Mouse (Mus musculus) hindbrain, postnatal 0 days (tissue): ENCODE measurements around the gene Mpp2. TPM values are rescaled to one million over a fixed set of nuclear protein-coding genes. Genes with fewer than 3 reads are reported as not detected.

Experiments
- ATAC-seq: fragments of 200-750 bp; cut with Nextera tagmentation; 2 replicates; pipeline ENCODE4 v1.8.0; 2017; ENCODE audit warnings: mild to moderate bottlenecking, moderate TSS enrichment, moderate library complexity
- DNase-seq: peaks from one replicate; pipeline ENCODE4 v3.0.0-alpha.2; 2015; ENCODE audit warnings: low spot score
- H3K27ac ChIP-seq: fragments of 300-500 bp; sonication (generic); 2 replicates; pipeline ENCODE4 v1.5.1; 2014; ENCODE audit warnings: mild to moderate bottlenecking
- H3K27me3 ChIP-seq: fragments of 300-500 bp; sonication (generic); 2 replicates; pipeline ENCODE4 v1.6.1; 2014; ENCODE audit warnings: low read length, mixed read lengths; ENCODE audit not compliant: insufficient read depth
- H3K36me3 ChIP-seq: fragments of 300-500 bp; sonication (generic); 2 replicates; pipeline ENCODE4 v1.6.1; 2014; ENCODE audit warnings: low read length, mixed read lengths; ENCODE audit not compliant: insufficient read depth
- H3K4me1 ChIP-seq: fragments of 300-500 bp; sonication (generic); 2 replicates; pipeline ENCODE4 v1.6.1; 2014; ENCODE audit warnings: antibody characterized with exemption, low read length, mixed read lengths; ENCODE audit not compliant: insufficient read depth
- H3K4me2 ChIP-seq: fragments of 300-500 bp; sonication (generic); 2 replicates; pipeline ENCODE4 v1.6.1; 2014; ENCODE audit warnings: low read depth, mild to moderate bottlenecking, low read length, moderate library complexity, mixed read lengths
- H3K4me3 ChIP-seq: fragments of 300-500 bp; sonication (generic); 2 replicates; pipeline ENCODE4 v1.5.1; 2014; ENCODE audit warnings: low read length
- H3K9ac ChIP-seq: fragments of 300-500 bp; sonication (generic); replicated peaks from 2 replicates; pipeline ENCODE4 v1.6.1; 2014; ENCODE audit warnings: mild to moderate bottlenecking, low read length, moderate library complexity, mixed read lengths
- H3K9me3 ChIP-seq: fragments of 300-500 bp; sonication (generic); 2 replicates; pipeline ENCODE4 v1.6.1; 2016; ENCODE audit warnings: low read length, mixed read lengths
- CTCF ChIP-seq: IDR thresholded peaks from 2 replicates; pipeline ENCODE4 v1.5.1; 2016; ENCODE audit warnings: antibody characterized with exemption, control low read depth, low read depth
- WGBS: fragments of 180-500 bp; shearing (Covaris S2); extraction: QIAGEN DNeasy Blood & Tissue Kit; methylation state at CpG from one replicate; pipeline ENCODE4 v1.1.7; 2014; 5-methylcytosine and 5-hydroxymethylcytosine counted together
- polyA plus RNA-seq: library from polyadenylated mRNA; unstranded; fragments of >200 nt; fragmentation: Nextera tagmentation; extraction: Ambion mirVana; gene quantifications from 2 replicates; pipeline ENCODE4 v1.2.1, GENCODE M21; 2015
- total RNA-seq: library from RNA; depleted of rRNA; stranded (reverse); fragments of >200 nt; gene quantifications from 2 replicates; pipeline ENCODE4 v1.2.3, GENCODE M21; 2014; rRNA removed

The Mpp2 gene
- total RNA-seq, result 49.0 and 49.9 TPM in 2 replicates
- polyA plus RNA-seq, result 25.5 and 26.0 TPM in 2 replicates

DNA sequence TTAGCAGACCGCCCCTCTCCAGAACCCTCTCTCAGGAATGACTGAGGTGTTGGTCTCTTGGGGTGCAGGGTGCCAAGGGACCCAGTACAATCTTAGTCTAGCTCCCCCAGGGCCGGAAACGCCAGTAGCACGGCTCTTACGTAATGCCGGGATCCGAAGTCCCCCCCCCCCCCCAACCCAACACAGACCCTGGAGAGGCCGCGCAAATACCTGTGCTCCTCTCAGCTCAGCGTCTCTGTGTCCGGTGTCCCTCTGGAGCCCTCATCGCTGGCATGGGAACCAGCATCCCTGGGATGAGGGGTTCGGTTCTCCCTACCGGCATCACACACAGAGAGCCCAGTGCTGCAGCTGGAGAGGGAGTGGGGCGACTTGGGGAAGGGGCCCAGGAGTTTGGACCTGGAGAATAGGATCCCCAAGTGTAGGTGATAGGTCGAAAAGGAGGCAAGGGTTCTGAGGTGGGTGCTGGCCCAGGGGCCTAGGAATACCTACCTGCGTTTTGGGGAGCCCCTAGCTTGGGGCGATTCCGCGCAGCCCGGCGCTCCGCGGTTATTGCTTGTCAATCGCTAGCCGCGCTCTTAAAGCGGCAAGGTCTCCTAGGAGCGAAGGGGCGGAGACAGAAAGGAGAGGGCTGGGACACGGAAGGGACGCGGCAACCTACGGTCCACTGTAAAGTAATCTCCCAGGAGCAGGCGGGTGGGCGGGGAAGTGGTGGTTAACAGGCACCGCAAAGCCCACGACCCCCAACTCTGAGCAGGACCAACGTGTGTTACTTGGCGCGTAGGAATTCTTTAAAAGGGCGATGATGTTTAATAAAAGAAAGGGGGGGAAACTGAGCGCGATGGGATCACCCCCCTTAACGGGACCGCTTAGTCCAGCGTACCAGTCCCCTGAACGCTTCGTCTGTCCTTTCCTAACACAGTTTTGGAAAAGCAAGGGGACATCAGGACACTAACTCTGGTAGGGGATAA is at the start of gene Mpp2:
Mpp2 (minus strand) TSS at position 585 of the 968 bp plus-strand sequence.
- peak within 1 kb of the TSS; percentile 90 for H3K4me2 ChIP-seq
- no peaks in the 10 kb centered on the region for H3K9me3 ChIP-seq
- H3K36me3 ChIP-seq, result no peaks in the 10 kb centered on the region
- WGBS, result 0% methylated on average over 49 of the region's 49 CpGs
- ATAC-seq (peak; percentile 57), DNase-seq (peak; percentile 87)
- no peaks in the 10 kb centered on the region for H3K4me1 ChIP-seq
- peak within 1 kb of the TSS; percentile 72 for H3K4me3 ChIP-seq
- TF ChIP-seq CTCF, result no peak
- H3K27me3 ChIP-seq, result no peaks in the 10 kb centered on the region
- peak within 1 kb of the TSS; percentile 76 for H3K9ac ChIP-seq
- peak within 1 kb of the TSS; percentile 95 for H3K27ac ChIP-seq

DNA sequence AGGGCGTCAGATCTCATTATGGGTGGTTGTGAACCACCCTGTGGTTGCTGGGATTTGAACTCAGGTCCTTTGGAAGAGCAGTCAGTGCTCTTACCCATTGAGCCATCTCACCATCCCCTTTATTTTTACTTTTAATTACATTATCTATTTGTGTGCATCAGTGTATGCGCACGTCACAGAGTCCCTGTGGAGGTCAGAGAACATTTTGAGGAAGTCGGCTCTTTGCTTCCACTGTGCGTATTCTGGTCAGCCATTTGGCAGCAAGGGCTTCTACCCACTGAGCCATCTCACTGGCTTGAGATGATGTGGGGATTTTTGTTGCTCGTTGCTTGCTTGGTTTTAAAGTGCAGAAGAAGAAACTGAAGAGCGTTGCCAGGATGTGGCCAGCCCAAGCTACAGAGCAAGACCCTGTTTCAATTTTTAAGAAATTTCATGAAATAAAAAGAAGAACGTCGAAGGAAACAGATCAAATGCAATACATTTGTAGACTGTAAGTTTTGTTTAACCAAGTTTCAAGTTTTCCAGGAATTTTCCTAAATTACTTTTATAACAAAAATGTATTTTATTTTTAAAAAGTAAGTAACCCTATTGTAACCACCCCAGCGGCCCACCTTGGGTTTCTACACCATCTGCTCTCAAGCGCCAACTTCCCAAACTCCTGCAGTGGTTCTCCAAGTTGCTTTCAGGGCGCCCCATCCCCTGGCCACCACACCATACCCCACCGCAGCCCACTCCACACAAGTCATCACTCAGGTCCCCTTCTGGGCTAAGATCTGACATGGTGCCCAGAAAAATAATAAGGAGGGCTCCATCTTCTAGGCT is 49.5 kb upstream of the Mpp2 start:
- H3K4me2 ChIP-seq, result peak overlapping the region; percentile 59
- H3K36me3 ChIP-seq, result no peaks in the 10 kb centered on the region
- H3K4me3 ChIP-seq, result peak overlapping the region; percentile 16
- H3K27ac ChIP-seq, result no peak overlapping the region
- 44% methylated on average over 13 of the region's 13 CpGs for WGBS
- DNase-seq (no peak), ATAC-seq (no peak)
- H3K4me1 ChIP-seq, result no peaks in the 10 kb centered on the region
- H3K9ac ChIP-seq, result 0 out of 2 replicates have a peak overlapping the region, but pooled peaks have one; percentile 9
- no peaks in the 10 kb centered on the region for H3K27me3 ChIP-seq
- TF ChIP-seq CTCF, result no peak
- no peaks in the 10 kb centered on the region for H3K9me3 ChIP-seq

DNA sequence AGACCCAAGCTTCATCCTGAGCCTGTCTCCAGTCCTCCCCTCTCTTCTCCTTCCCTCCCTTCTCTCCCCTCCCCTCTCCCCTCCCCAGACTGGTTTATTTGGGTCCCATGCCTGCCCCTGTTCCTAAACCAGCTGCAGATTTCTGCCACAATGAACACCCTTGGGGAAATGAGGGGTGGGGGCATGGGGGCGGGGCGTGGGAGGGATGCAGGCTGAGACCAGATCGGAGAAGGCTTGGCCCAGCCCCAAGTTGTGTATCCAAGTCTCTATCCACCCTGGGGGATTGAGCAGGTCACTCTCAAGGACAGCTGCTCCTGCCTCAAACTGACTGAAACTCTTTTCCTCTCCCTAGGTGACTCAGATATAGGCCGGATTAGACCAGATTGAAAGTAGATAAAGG is 46.2 kb upstream of the Mpp2 start:
- Histone ChIP-seq H3K27ac (no peak overlapping the region), H3K4me3 (no peak overlapping the region), H3K27me3 (no peaks in the 10 kb centered on the region), H3K36me3 (no peaks in the 10 kb centered on the region), H3K4me1 (no peaks in the 10 kb centered on the region), H3K4me2 (no peak overlapping the region), H3K9me3 (no peaks in the 10 kb centered on the region), H3K9ac (no peak overlapping the region)
- DNase-seq, result peak; percentile 69
- TF ChIP-seq CTCF, result no peak
- 0 out of 2 replicates have a peak, but pooled peaks have one; percentile 49 for ATAC-seq
- WGBS, result 20% methylated on average over 4 of the region's 4 CpGs

DNA sequence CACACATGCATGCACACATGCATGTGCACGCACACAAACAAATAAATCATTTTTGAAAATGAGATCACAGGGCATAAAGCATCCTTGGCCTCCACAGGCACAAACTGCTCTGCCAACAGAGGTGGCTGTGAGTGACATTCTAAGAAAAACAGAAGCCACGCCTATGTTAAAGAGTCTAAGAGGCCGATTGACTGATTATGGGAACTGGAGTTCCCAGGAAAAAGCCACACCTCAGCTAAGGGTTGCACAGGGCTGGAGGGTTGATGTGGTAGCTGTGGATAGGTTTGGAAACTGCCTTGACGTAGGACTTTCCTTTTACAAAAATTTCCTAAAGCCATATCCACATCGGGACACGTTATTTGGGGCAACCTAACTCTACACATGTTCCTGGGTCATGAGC is 29.1 kb upstream of the Mpp2 start:
- no peaks in the 10 kb centered on the region for H3K9me3 ChIP-seq
- no peaks in the 10 kb centered on the region for H3K27me3 ChIP-seq
- H3K4me3 ChIP-seq, result no peak overlapping the region
- TF ChIP-seq CTCF, result no peak
- H3K4me2 ChIP-seq, result no peak overlapping the region
- no peak overlapping the region for H3K27ac ChIP-seq
- ATAC-seq, result no peak
- no peaks in the 10 kb centered on the region for H3K36me3 ChIP-seq
- no peaks in the 10 kb centered on the region for H3K4me1 ChIP-seq
- 79% methylated on average over 6 of the region's 6 CpGs for WGBS
- DNase-seq, result no peak
- no peak overlapping the region for H3K9ac ChIP-seq

DNA sequence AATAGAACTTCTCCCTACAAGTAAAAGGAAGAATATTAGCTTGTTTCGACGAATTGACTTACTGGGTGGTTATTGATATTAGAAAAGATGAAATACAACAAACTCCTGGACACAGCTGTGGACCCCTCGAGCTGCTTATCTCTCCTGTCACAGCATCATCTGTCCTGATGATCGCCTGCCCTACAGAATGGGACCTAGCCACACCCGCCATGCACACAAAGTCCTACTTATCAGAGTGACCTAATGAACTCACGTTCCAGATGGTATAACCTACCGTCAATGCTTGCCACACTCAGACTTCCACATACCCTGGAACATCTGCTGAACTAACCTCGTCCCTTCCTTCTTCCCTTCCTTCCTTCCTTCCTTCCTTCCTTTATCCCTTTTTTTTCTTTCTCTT is 27.9 kb upstream of the Mpp2 start:
- Histone ChIP-seq H3K27ac (no peak overlapping the region), H3K9me3 (no peaks in the 10 kb centered on the region), H3K9ac (no peak overlapping the region), H3K4me1 (no peaks in the 10 kb centered on the region), H3K4me3 (no peak overlapping the region), H3K36me3 (no peaks in the 10 kb centered on the region), H3K27me3 (no peaks in the 10 kb centered on the region), H3K4me2 (no peak overlapping the region)
- WGBS, result 85% methylated on average over 8 of the region's 8 CpGs
- DNase-seq (no peak), ATAC-seq (no peak)
- TF ChIP-seq CTCF, result no peak

DNA sequence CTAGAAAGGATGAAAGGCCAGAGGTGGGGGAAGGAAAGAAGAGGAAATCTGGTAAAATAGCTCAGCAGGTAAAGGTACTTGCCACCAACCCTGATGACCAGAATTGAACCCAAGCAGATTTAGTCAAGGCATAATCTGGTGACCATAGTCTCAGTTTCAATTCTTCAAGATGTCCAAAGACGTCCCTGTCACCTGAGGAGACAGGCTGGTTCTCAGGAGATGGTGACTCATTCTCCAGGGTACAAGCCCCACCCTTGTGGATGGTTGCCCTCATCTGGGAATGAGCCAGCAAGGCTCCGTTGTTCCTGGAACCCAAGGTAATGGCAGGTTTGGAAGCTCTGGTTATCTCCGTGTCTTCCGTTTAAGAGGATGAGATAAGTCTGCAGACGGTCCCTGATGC is 23.3 kb upstream of the Mpp2 start:
- Histone ChIP-seq H3K27ac (no peak overlapping the region), H3K4me2 (no peak overlapping the region), H3K4me1 (no peaks in the 10 kb centered on the region), H3K36me3 (no peaks in the 10 kb centered on the region), H3K27me3 (peaks cover 25% of the 10 kb centered on the region), H3K9me3 (no peaks in the 10 kb centered on the region), H3K4me3 (no peak overlapping the region), H3K9ac (no peak overlapping the region)
- WGBS, result 83% methylated on average over 5 of the region's 5 CpGs
- no peak for TF ChIP-seq CTCF
- DNase-seq (no peak), ATAC-seq (no peak)
